Mouse (Mus musculus) G1E (cell line): ENCODE results near the gene Lingo2.

ENCODE experiments used
- CTCF ChIP-seq: IDR thresholded peaks from 2 replicates; pipeline ENCODE4 v1.5.1; 2012; ENCODE audit warnings: low read depth, low read length, inconsistent platforms, mixed read lengths
- GATA1 ChIP-seq: IDR thresholded peaks from 2 replicates; pipeline ENCODE4 v1.6.1; 2012; ENCODE audit warnings: borderline replicate concordance, low read length, inconsistent platforms, mixed read lengths
- GATA2 ChIP-seq: IDR thresholded peaks from 2 replicates; pipeline ENCODE4 v1.6.1; 2012; ENCODE audit warnings: low read depth, low read length, inconsistent platforms, borderline replicate concordance
- POLR2AphosphoS5 ChIP-seq: IDR thresholded peaks from 2 replicates; pipeline ENCODE4 v1.6.1; 2012; ENCODE audit warnings: low read depth, low read length, inconsistent platforms; ENCODE audit not compliant: insufficient replicate concordance
- TAL1 ChIP-seq: conservative IDR thresholded peaks from 2 replicates; pipeline ENCODE4 v1.6.1; 2012; ENCODE audit warnings: low read depth, low read length, inconsistent platforms, mixed read lengths

- TF ChIP-seq CTCF, result no peak
- no peak for TF ChIP-seq TAL1
- TF ChIP-seq GATA1, result no peak
- TF ChIP-seq GATA2, result no peak
- TF ChIP-seq POLR2AphosphoS5, result no peak
These were observed 1066.5 kb downstream of the Lingo2 start for GRCm38 (mm10) chr4:35884946-35885460.
